Mouse (Mus musculus): ENCODE results near the gene Klhl8.

DNA sequence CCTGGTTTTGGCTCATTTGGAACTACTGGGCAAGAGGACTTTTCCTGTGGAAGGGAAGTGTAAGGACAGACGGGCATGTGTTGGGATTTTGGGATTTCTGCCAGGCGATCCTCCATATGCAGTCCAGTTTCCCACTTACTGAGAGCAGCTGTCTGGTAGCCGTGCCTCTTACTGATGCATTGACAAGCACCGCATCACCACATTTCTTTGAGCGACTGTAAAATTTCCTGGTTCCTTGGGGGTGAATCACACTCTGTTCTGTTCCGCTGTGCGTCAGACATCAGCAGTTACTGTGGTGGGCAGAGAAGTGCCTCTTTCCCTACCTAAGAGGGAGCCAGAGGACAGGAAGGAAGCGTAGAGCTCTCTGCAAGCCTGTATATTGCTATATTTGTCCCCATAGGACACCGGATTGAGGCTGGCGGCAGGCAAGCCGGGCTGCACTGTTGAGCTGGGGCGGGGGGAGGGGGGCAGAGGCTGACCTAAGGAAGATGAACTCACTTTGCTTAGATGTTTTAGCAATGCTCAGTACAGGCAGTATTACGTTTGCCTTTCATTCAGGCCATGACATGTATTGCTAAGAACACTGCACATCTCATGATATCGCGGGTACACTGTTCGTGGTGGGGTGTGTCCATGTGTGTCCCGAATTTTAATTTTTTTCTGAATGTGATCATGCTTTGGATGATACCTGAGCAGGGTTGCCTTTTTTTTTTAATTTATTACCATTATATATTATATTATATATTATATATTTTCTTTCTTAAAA lies 56.8 kb downstream of the Klhl8 start:
- no peak for TF ChIP-seq ZC3H11A (IDR thresholded peaks at IDR 0.05; ENCODE audit: borderline replicate concordance, low read depth, low read length)
- TF ChIP-seq HCFC1 (IDR thresholded peaks at IDR 0.05; ENCODE audit: borderline replicate concordance, insufficient read depth, low read length), result no peak
- no peak for TF ChIP-seq ZNF384 (IDR thresholded peaks at IDR 0.05; ENCODE audit: low read depth, low read length)
- TF ChIP-seq MAFK (IDR thresholded peaks at IDR 0.05; ENCODE audit: insufficient read depth, low read depth, low read length), result no peak

Data from ES-E14 (cell line).